Mouse (Mus musculus) granulocyte monocyte progenitor cell, adult 5-6 weeks (primary cell): ENCODE data around the gene Klhdc8a. TPM values are rescaled to one million over a fixed set of nuclear protein-coding genes. Genes with fewer than 3 reads are reported as not detected.
"Not testable (repeated sequence)": the region's sequence is repeated elsewhere in the genome, so short reads cannot be mapped to it uniquely, and the experiment has no call there.

Source experiments
- ATAC-seq: replicated peaks from 2 replicates; pipeline ENCODE4 v1.8.0; 2016; ENCODE audit warnings: mild to moderate bottlenecking, moderate TSS enrichment, inconsistent platforms; ENCODE audit not compliant: poor library complexity, severe bottlenecking
- total RNA-seq, 2 experiments: library from RNA; stranded (forward) in 1 of 2; stranded (reverse) in 1 of 2; fragments of 200-712, 200-1000 nt in 1 of 2; fragments of >200 nt in 1 of 2; fragmentation: Nextera tagmentation in 1 of 2; gene quantifications; 2 replicates each; pipeline ENCODE4 v1.2.3; 2014 to 2017

The Klhdc8a gene
- total RNA-seq, 2 experiments from 2014 or later, result not detected

DNA sequence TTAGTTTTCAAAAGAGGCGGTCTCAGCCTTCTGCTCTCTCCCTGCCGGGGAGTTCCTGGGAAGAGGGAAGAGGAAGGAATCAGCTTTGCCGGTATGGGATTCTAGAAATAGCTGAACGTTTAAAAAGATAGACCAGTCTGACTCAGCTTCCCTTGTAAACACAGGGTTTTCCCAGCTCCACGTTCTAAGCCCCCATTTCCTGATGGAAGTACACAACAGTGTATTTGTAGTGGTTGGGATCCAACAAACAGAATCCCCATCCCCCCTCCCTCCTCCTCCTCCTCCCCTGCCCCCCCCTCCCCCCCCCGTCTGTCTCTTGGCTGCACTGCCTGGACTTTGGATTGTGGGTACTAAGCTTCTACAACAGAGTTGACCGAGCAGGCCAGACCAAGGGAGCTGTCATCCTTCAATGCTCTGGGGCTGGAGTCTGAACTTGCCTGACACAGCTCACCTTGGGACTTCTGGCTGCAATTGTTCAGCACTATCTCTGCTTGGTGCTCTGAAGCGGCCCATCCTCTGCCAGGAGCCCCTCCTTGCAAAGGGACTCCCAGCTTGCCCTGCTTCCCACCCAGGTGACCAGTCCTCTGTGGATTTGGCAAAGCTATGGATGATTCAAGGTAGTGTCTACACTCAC, 39.7 kb downstream of the Klhdc8a start:
- no peak for ATAC-seq

DNA sequence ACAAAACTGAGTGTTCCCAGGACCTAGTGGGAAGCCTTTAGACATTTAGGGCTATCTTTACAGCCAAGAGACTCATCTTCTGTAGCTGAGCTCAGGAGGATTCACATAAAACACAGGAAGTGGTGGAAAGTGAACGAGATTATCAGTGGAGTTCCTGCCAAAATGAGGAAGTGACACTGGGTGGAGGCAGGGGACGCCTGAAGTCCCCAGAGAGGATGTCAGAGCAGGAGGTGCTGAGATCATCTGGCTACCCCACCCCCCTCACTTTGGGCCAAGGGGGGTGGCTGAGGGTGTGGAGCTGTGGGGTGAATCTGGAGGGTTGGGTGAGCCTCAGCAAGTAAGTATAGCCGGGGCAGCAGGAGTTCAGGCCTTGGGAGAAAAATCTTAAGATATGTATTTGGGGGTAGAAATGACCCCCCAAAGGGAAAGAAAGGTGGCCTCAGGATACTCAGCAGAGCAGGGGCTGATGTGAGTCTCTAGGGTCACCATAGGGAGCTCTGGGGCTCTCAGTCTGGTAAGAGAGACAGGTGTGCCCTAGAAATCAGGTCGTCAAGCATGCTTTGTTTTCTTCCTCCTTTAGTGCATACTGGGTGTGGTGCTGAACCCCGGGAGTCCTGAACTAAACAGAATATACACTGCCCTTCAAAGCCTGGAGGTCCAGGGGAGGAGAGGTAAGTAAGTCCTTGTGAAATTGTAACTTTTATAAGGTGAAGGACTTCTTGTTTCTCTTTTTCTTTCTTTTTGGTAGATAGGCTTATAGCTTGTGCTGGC, 43.5 kb downstream of the Klhdc8a start:
- ATAC-seq, result peak; percentile 95

DNA sequence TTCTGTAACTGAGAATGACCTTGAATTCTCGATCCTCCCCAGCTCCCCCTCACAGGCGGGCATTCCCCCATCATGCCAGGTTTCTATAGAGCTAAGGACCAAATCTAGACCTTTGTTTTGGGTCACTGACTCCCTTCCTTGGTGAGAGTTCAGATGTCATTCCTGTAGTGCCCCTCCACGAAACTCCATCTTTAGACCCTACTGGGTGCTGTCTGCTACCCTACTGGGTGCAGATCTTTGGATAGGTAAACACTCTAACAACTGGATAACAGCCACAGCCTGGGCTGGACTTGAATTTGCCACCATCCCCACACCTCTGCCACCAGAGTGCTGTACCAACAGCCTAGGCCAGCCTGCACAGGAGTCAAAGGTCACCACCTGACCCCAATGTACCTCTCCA, 44.1 kb downstream of the Klhdc8a start:
- no peak for ATAC-seq

DNA sequence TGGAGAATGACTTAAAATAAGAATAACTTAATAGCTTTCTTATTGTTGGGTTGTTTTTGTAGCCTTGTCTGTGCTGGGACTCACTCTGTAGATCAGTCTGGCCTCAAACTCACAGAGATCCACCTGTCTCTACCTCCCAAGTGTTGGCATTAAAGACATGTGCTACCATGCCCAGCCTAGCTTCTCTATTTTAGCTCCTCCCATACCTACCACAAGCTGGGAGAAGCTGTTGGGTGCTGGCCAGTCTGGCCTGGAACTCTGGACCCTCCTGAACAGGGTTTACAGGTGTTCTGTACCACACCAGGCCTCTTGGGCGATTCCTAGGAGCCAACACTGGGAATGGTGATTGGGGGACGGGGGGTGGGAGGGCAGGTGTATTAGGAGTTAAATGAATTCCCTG, 44.8 kb downstream of the Klhdc8a start:
- ATAC-seq, result peak; percentile 21; the same call in 1 of the 2 replicates

GRCm38 (mm10) chr1:132343656-132344055, 45.2 kb downstream of the Klhdc8a start:
- peak; percentile 54 for ATAC-seq

DNA sequence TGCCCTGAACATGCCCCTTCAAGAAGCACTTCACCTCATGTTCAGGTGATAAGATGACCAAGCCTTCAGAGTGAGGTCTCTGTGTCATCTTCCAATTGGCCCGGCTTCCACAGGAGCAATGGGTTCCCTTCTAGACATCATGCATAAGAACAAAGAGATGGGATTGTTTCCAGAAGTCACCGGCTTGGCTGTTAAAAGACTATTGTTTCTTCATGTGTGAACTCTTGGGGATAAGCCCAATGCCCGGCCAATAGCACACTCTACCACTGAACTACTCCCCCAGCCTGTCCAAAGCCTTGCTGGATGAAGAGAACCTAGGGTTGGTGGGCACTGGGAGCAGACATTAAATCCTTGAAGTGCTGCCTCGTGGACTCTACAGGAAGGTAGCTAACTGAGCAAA, 47.1 kb downstream of the Klhdc8a start:
- no peak for ATAC-seq

DNA sequence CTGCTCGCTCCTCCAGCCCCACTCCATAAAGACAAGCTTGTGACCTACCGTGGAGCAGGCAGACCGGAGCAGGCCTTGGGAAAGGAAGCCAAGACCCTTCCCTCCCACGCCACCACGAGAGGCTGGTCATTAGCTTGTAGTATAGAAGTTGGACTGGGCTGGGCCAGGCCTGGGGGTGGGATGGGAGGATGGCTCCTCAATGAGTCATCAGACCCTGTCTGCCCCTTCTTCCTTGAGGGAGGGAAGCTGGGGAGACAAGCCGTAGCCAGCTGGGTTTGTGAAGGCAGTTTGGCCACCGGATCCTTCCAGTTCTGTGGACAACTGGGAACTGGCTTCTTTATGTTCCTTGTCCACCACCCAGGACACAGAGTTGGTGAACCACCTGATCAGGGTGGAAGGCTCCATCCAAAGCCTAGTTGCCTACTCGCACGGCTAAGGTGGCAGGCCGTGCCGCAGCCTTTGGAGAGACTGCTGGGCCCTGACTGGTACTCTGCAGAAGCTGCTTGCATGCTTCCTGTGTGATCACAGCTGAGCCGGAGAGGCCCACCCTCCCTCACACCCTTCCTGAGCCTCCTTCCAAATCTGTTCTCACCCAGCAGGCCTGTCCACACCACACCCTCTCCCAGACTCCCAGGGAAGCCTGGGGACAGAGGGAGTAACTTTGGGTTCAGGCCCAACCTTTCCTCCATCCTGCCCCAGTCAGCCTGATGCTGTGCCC, 47.9 kb downstream of the Klhdc8a start:
- no peak for ATAC-seq

- ATAC-seq, result no peak
These were observed 48.5 kb downstream of the Klhdc8a start for GRCm38 (mm10) chr1:132346951-132347350.

- ATAC-seq, result no peak
These were observed 50.0 kb downstream of the Klhdc8a start for GRCm38 (mm10) chr1:132348401-132348800.

DNA sequence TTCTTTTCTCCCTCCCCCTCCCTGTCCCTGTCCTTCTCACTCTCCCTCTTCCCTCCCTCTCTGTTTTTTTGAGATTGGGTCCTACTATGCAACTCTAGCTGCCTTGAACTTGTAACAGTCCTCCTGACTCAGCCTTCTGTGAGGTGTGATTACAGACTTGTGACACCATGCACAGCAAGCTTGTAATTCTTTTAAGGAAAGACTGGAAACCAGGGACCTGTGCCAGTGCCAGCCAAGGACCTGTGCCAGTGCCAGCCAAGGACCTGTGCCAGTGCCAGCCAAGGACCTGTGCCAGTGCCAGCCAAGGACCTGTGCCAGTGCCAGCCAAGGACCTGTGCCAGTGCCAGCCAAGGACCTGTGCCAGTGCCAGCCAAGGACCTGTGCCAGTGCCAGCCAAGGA, 50.6 kb downstream of the Klhdc8a start:
- not testable (repeated sequence) for ATAC-seq

DNA sequence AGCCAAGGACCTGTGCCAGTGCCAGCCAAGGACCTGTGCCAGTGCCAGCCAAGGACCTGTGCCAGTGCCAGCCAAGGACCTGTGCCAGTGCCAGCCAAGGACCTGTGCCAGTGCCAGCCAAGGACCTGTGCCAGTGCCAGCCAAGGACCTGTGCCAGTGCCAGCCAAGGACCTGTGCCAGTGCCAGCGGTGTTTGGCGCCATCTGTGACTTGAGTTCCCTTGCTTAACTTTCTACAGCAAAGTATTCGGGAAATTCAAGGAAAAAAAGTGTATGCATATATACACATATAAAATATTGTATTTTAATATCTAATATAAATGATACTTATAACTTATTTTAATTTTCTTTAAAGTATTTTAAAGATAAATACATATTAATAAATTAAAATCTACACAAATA, 51.2 kb downstream of the Klhdc8a start:
- not testable (repeated sequence) for ATAC-seq

- no peak for ATAC-seq
These were observed 52.6 kb downstream of the Klhdc8a start for GRCm38 (mm10) chr1:132351058-132351457.

GRCm38 (mm10) chr1:132353389-132353788, 55.0 kb downstream of the Klhdc8a start:
- ATAC-seq, result no peak

DNA sequence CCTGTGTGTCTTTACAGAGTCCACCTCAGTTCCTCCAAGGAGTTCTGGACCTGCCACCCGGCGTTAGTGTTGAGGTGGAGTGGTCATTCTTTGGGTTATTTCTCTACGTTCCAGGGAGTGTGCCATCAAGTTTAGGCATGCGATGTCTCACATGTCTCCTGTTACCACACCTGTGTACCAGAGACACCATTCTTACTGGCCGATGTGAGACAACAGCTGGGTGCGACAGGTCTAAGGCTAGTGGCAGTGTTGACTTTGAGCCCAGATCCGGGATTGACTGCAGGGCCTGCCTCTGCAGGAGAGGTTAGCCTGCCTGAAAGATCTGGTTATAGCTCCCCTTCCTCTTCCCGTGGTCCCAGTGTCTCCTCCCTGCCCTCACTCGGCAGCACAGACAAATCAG, 55.8 kb downstream of the Klhdc8a start:
- ATAC-seq, result no peak

- ATAC-seq, result no peak
These were observed 56.8 kb downstream of the Klhdc8a start for GRCm38 (mm10) chr1:132355162-132355601.

- peak; percentile 93 for ATAC-seq
These were observed 57.4 kb downstream of the Klhdc8a start for GRCm38 (mm10) chr1:132355841-132356242.

DNA sequence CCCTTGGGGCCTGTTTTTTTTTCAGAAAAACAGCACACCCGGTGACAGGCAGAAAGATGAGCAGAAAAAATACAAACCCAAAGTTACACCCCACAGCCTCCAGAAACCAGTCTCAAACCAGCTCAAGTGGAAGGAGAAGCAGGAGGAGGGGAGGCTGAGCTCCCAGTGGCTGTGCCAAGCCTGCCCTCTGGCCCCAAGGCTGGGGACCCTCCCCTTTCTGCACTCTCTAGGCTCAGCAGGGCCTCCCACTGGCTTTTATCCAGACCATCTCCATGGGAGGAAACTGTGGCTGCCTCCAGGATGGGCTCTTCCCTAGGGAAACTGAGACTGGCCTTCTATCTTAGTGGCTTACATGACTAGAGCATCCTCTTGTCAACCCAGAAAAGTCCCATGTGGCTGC, 58.4 kb downstream of the Klhdc8a start:
- ATAC-seq, result no peak
